Mouse (Mus musculus) MEL (cell line): Measurements from ENCODE around the gene Tmem235. TPM values are rescaled to one million over a fixed set of nuclear protein-coding genes. Genes with fewer than 3 reads are reported as not detected.

ENCODE experiments used
- DNase-seq: peaks from one replicate; pipeline ENCODE4 v3.0.0; 2011; ENCODE audit warnings: low read depth, low spot score
- H3K27ac ChIP-seq: 2 replicates; pipeline ENCODE4 v1.5.1; 2012; ENCODE audit warnings: low read depth, mild to moderate bottlenecking, control low read depth, low read length, moderate library complexity; ENCODE audit not compliant: control insufficient read depth
- H3K27me3 ChIP-seq, 2 experiments: fragments of 150-350 bp in 1 of 2; sonication (generic) in 1 of 2; 2 replicates each; pipeline ENCODE4 v1.6.1; 2012; ENCODE audit warnings: low read length in 2 of 2, mild to moderate bottlenecking in 2 of 2, improper control_type of control experiment in 1 of 2, moderate library complexity in 1 of 2; ENCODE audit not compliant: insufficient read depth in 2 of 2, control insufficient read depth in 1 of 2
- H3K36me3 ChIP-seq, 2 experiments: 2 replicates each; pipeline ENCODE4 v1.6.1; 2012 to 2014; ENCODE audit warnings: low read length in 2 of 2, improper control_type of control experiment in 1 of 2, inconsistent platforms in 1 of 2, mild to moderate bottlenecking in 1 of 2; ENCODE audit not compliant: insufficient read depth in 2 of 2, control insufficient read depth in 1 of 2
- H3K4me1 ChIP-seq, 2 experiments: fragments of 150-350 bp in 1 of 2; sonication (generic) in 1 of 2; 2 replicates each; pipeline ENCODE4 v1.6.1; 2012; ENCODE audit warnings: low read length in 2 of 2, improper control_type of control experiment in 1 of 2, mild to moderate bottlenecking in 1 of 2; ENCODE audit not compliant: insufficient read depth in 2 of 2, control insufficient read depth in 1 of 2
- H3K4me3 ChIP-seq, 2 experiments: fragments of 150-350 bp in 1 of 2; sonication (generic) in 1 of 2; 2 replicates each; pipeline ENCODE4 v1.5.1; 2012; ENCODE audit warnings: low read depth in 2 of 2, low read length in 2 of 2, mild to moderate bottlenecking in 2 of 2, moderate library complexity in 2 of 2, control low read depth in 1 of 2, improper control_type of control experiment in 1 of 2; ENCODE audit not compliant: control insufficient read depth in 1 of 2, insufficient read depth in 1 of 2
- H3K79me2 ChIP-seq: 2 replicates; pipeline ENCODE4 v1.6.1; 2012; ENCODE audit warnings: mild to moderate bottlenecking, low read length, moderate library complexity; ENCODE audit not compliant: control insufficient read depth, poor library complexity, insufficient read depth
- H3K9ac ChIP-seq: 2 replicates; pipeline ENCODE4 v1.6.1; 2012; ENCODE audit warnings: low read depth, mild to moderate bottlenecking, control low read depth, low read length, moderate library complexity; ENCODE audit not compliant: control insufficient read depth, poor library complexity, severe bottlenecking
- H3K9me3 ChIP-seq: fragments of 150-350 bp; sonication (generic); replicated peaks from 2 replicates; pipeline ENCODE4 v1.6.1; 2012; ENCODE audit warnings: mild to moderate bottlenecking, low read length, improper control_type of control experiment, moderate library complexity; ENCODE audit not compliant: insufficient read depth
- BHLHE40 ChIP-seq: IDR thresholded peaks from 2 replicates; pipeline ENCODE4 v1.6.1; 2012; ENCODE audit warnings: low read depth, mild to moderate bottlenecking, inconsistent platforms, low read length, improper control_type of control experiment, borderline replicate concordance
- CTCF ChIP-seq, 3 experiments: IDR thresholded peaks in 2 of 3; conservative IDR thresholded peaks in 1 of 3; 2 replicates each; pipeline ENCODE4 v1.5.1; 2011 to 2012; ENCODE audit warnings: low read length in 3 of 3, low read depth in 2 of 3, mild to moderate bottlenecking in 2 of 3, improper control_type of control experiment in 1 of 3, inconsistent platforms in 1 of 3, mixed read lengths in 1 of 3, moderate library complexity in 1 of 3; ENCODE audit not compliant: control insufficient read depth in 1 of 3, insufficient read depth in 1 of 3, poor library complexity in 1 of 3, severe bottlenecking in 1 of 3
- GABPA ChIP-seq: IDR thresholded peaks from 2 replicates; pipeline ENCODE4 v1.6.1; 2012; ENCODE audit warnings: low read depth, mild to moderate bottlenecking, inconsistent platforms, low read length, improper control_type of control experiment, moderate library complexity
- GATA1 ChIP-seq: IDR thresholded peaks from 2 replicates; pipeline ENCODE4 v1.6.1; 2011; ENCODE audit warnings: low read depth, low read length, improper control_type of control experiment
- KAT2A ChIP-seq: conservative IDR thresholded peaks from 2 replicates; pipeline ENCODE4 v1.6.1; 2012; ENCODE audit warnings: low read depth, low read length, improper control_type of control experiment, inconsistent platforms
- MAX ChIP-seq: IDR thresholded peaks from 2 replicates; pipeline ENCODE4 v1.6.1; 2011; ENCODE audit warnings: low read length, improper control_type of control experiment
- MAZ ChIP-seq: IDR thresholded peaks from 2 replicates; pipeline ENCODE4 v1.6.1; 2012; ENCODE audit warnings: low read depth, mild to moderate bottlenecking, inconsistent platforms, low read length, improper control_type of control experiment
- MXI1 ChIP-seq: IDR thresholded peaks from 2 replicates; pipeline ENCODE4 v1.6.1; 2011; ENCODE audit warnings: mild to moderate bottlenecking, low read depth, low read length, improper control_type of control experiment
- MYC ChIP-seq: IDR thresholded peaks from 2 replicates; pipeline ENCODE4 v1.6.1; 2011; ENCODE audit warnings: low read depth, mild to moderate bottlenecking, low read length, improper control_type of control experiment, moderate library complexity
- NELFE ChIP-seq: IDR thresholded peaks from 2 replicates; pipeline ENCODE4 v1.6.1; 2011; ENCODE audit warnings: low read depth, low read length, improper control_type of control experiment
- NRF1 ChIP-seq: IDR thresholded peaks from 2 replicates; pipeline ENCODE4 v1.6.1; 2014; ENCODE audit warnings: low read depth, mild to moderate bottlenecking, inconsistent platforms, low read length, improper control_type of control experiment, moderate library complexity; ENCODE audit not compliant: poor library complexity, insufficient read depth, severe bottlenecking
- POLR2AphosphoS2 ChIP-seq: IDR thresholded peaks from 2 replicates; pipeline ENCODE4 v1.6.1; 2011; ENCODE audit warnings: low read length, improper control_type of control experiment
- RCOR1 ChIP-seq: IDR thresholded peaks from 2 replicates; pipeline ENCODE4 v1.6.1; 2012; ENCODE audit warnings: low read depth, mild to moderate bottlenecking, inconsistent platforms, low read length, improper control_type of control experiment
- SIN3A ChIP-seq: IDR thresholded peaks from 2 replicates; pipeline ENCODE4 v1.6.1; 2012; ENCODE audit warnings: low read length, improper control_type of control experiment, inconsistent platforms
- SMC3 ChIP-seq: IDR thresholded peaks from 2 replicates; pipeline ENCODE4 v1.6.1; 2011; ENCODE audit warnings: low read depth, low read length, improper control_type of control experiment
- TCF12 ChIP-seq: IDR thresholded peaks from 2 replicates; pipeline ENCODE4 v1.6.1; 2014; ENCODE audit warnings: low read depth, mild to moderate bottlenecking, inconsistent platforms, low read length, improper control_type of control experiment, moderate library complexity
- UBTF ChIP-seq: IDR thresholded peaks from 2 replicates; pipeline ENCODE4 v1.6.1; 2012; ENCODE audit warnings: low read depth, mild to moderate bottlenecking, inconsistent platforms, low read length, improper control_type of control experiment, moderate library complexity, borderline replicate concordance; ENCODE audit not compliant: insufficient read depth
- USF1 ChIP-seq: IDR thresholded peaks from 2 replicates; pipeline ENCODE4 v1.6.1; 2014; ENCODE audit warnings: low read depth, mild to moderate bottlenecking, inconsistent platforms, low read length, improper control_type of control experiment, moderate library complexity
- ZC3H11A ChIP-seq: IDR thresholded peaks from 2 replicates; pipeline ENCODE4 v1.6.1; 2012; ENCODE audit warnings: low read depth, mild to moderate bottlenecking, inconsistent platforms, low read length, improper control_type of control experiment
- ZMIZ1 ChIP-seq: IDR thresholded peaks from 2 replicates; pipeline ENCODE4 v1.6.1; 2012; ENCODE audit warnings: low read depth, mild to moderate bottlenecking, inconsistent platforms, low read length, improper control_type of control experiment, moderate library complexity
- ZNF384 ChIP-seq: IDR thresholded peaks from 2 replicates; pipeline ENCODE4 v1.6.1; 2012; ENCODE audit warnings: low read depth, mild to moderate bottlenecking, inconsistent platforms, low read length, improper control_type of control experiment
- polyA plus RNA-seq, 2 experiments: library from polyadenylated mRNA; stranded (reverse) in 1 of 2; unstranded in 1 of 2; fragments of >175 nt in 1 of 2; fragments of >200 nt in 1 of 2; gene quantifications; 2 replicates each; pipeline versions ENCODE4 v1.2.1 to v1.2.4; 2012; ENCODE audit warnings: low replicate concordance in 2 of 2, low read depth in 1 of 2; ENCODE audit not compliant: insufficient read length in 2 of 2, insufficient read depth in 1 of 2, missing spikeins in 1 of 2
- total RNA-seq: library from RNA; depleted of rRNA; stranded (reverse); fragments of 300-350 nt; gene quantifications from 2 replicates; pipeline ENCODE4 v1.2.3, GENCODE M21; 2012

Tmem235 gene
- total and polyA plus RNA-seq, 3 experiments, result 0.04 TPM; not detected in 1

DNA sequence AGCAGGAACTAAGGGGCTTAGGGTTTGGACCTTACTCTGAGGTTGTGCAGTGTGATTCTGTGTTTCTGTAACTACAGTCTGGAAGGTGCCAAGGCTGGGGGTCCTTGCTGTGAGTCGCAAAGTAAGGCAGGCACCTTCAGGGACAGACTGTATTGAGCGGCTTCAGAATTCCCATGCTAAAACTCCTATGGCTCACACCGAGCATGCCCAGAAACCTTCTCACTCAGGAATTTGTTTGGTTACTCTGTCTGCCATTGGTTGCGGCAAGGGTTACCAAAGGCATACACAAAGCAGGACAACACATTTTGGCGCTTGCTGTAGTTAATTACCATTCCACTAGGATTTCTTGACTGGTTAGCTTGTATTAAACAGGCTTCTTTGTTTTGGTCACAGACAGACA is 34.4 kb upstream of the Tmem235 start:
- no peak for TF ChIP-seq SIN3A
- no peak; the same call in 1 of the 2 replicates for TF ChIP-seq MAX
- peaks cover 0 to 43% of the 10 kb centered on the region in 2 experiments; a peak in 2 of 4 replicates for H3K36me3 ChIP-seq

DNA sequence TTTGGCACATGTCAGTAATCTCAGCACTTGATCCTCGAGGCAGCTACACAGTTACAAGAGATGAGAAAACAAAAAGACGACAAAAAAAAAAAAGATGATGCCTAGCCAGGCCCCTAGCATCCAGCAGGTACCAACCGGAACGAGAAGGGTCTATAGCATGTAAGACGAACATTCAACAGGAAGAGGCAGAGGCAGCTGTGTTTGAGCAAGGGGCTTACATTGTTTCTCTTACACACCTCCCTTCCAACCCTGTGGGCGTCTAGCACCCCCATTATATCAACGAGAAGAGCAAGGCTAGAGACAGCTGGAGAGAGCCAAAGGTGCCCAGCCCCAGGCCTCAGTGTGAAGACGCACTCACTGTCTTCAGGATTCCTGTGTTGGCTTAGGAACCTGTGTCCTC is 33.6 kb upstream of the Tmem235 start:
- no peak for DNase-seq
- TF ChIP-seq POLR2AphosphoS2 (no peak), ZC3H11A (no peak), SMC3 (no peak), CTCF (IDR thresholded peaks at IDR 0.05 in 2 of 3, conservative IDR thresholded peaks at IDR 0.05 in 1 of 3; ENCODE audit: control insufficient read depth in 1 of 3, insufficient read depth in 1 of 3, low read depth in 2 of 3, low read length in 3 of 3, poor library complexity in 1 of 3, severe bottlenecking in 1 of 3) (no peak), SIN3A (no peak), MAX (0 out of 2 replicates have a peak, but pooled peaks have one; percentile 21), TCF12 (no peak), MAZ (no peak), UBTF (no peak), NRF1 (no peak), ZNF384 (0 out of 2 replicates have a peak, but pooled peaks have one; percentile 7), RCOR1 (no peak), ZMIZ1 (no peak)
- no peak overlapping the region for H3K27ac ChIP-seq

More for the DNA sequence above, 34.4 kb upstream of the Tmem235 start:
- peaks cover 24% of the 10 kb centered on the region for H3K79me2 ChIP-seq
- peak overlapping the region; percentile 25 for H3K27ac ChIP-seq
- peak overlapping the region; percentile 41 to 80 for H3K4me3 ChIP-seq
- no peaks in the 10 kb centered on the region for H3K9me3 ChIP-seq
- peaks cover 23 to 60% of the 10 kb centered on the region in 2 experiments for H3K4me1 ChIP-seq
- no peaks in the 10 kb centered on the region for H3K27me3 ChIP-seq
- H3K9ac ChIP-seq, result peak overlapping the region; percentile 95
- DNase-seq, result no peak

DNA sequence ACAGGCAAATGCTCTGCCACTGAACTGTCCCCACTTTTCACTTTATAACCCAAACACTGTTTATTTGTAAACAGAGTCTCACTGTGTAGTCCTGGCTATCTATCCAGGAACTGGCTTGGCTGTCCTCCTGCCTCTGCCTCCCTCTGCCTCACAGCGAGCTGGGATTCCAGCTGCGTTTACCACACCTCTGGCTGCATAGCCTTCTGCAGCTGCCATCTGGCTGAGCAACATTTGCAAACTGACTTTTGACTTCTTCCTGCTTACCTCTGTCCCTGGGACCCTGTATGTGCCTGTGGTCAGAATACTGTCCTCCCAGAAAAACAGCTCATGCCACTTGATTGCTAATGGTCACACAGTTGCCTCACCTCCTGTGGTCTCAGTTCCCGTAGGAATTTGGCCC is 33.2 kb upstream of the Tmem235 start:
- peak overlapping the region in 1 of 2 experiments; percentile 27; a peak in 2 of 4 replicates for H3K4me3 ChIP-seq
- peak overlapping the region; percentile 38 for H3K9ac ChIP-seq
- TF ChIP-seq POLR2AphosphoS2 (no peak), GATA1 (no peak), ZNF384 (no peak), BHLHE40 (no peak), MXI1 (no peak), USF1 (no peak), KAT2A (no peak), GABPA (no peak), NELFE (no peak), TCF12 (no peak), MYC (no peak)
- H3K27ac ChIP-seq, result no peak overlapping the region
- peaks cover 24% of the 10 kb centered on the region for H3K79me2 ChIP-seq
- no peaks in the 10 kb centered on the region for H3K9me3 ChIP-seq
- no peaks in the 10 kb centered on the region for H3K27me3 ChIP-seq
- H3K36me3 ChIP-seq, result peaks cover 0 to 46% of the 10 kb centered on the region in 2 experiments; a peak in 2 of 4 replicates
- no peak for DNase-seq
- H3K4me1 ChIP-seq, result peaks cover 23 to 67% of the 10 kb centered on the region in 2 experiments

More for the DNA sequence above, 33.6 kb upstream of the Tmem235 start:
- Histone ChIP-seq H3K9ac (no peak overlapping the region), H3K36me3 (peaks cover 0 to 46% of the 10 kb centered on the region in 2 experiments; a peak in 2 of 4 replicates), H3K79me2 (peaks cover 24% of the 10 kb centered on the region), H3K4me1 (peaks cover 23 to 67% of the 10 kb centered on the region in 2 experiments), H3K9me3 (no peaks in the 10 kb centered on the region), H3K4me3 (no peak overlapping the region), H3K27me3 (no peaks in the 10 kb centered on the region)
